Mouse (Mus musculus) right cerebral cortex, postnatal 36 days (tissue): ENCODE results near the gene Fggy.
A peak's percentile ranks its signal among the peaks of the same experiment; 100 is the strongest.

Experiments used
- DNase-seq, 2 experiments: peaks; one replicate each; pipeline ENCODE4 v3.0.0; 2022; ENCODE audit warnings: low spot score in 2 of 2, mixed read lengths in 1 of 2

Gene Fggy

GRCm38 (mm10) chr4:95664327-95664726, 107.0 kb downstream of the Fggy start:
- DNase-seq, result no peak

GRCm38 (mm10) chr4:95666284-95666889, 109.1 kb downstream of the Fggy start:
- no peak for DNase-seq

- peak in 1 of 2 experiments; percentile 47 for DNase-seq
These were observed 109.6 kb downstream of the Fggy start for GRCm38 (mm10) chr4:95666896-95667295.

GRCm38 (mm10) chr4:95667595-95667994, 110.3 kb downstream of the Fggy start:
- DNase-seq, result no peak

- no peak for DNase-seq
These were observed 111.2 kb downstream of the Fggy start for GRCm38 (mm10) chr4:95668543-95668942.

- DNase-seq, result no peak
These were observed 112.0 kb downstream of the Fggy start for GRCm38 (mm10) chr4:95669336-95669735.

GRCm38 (mm10) chr4:95670559-95670958, 113.3 kb downstream of the Fggy start:
- no peak for DNase-seq

- no peak for DNase-seq
These were observed 114.7 kb downstream of the Fggy start for GRCm38 (mm10) chr4:95672039-95672438.

GRCm38 (mm10) chr4:95676390-95676789, 119.1 kb downstream of the Fggy start:
- DNase-seq, result no peak

GRCm38 (mm10) chr4:95680756-95681449, 123.6 kb downstream of the Fggy start:
- DNase-seq, result no peak

GRCm38 (mm10) chr4:95684522-95685080, 127.3 kb downstream of the Fggy start:
- DNase-seq, result no peak

- no peak for DNase-seq
These were observed 129.5 kb downstream of the Fggy start for GRCm38 (mm10) chr4:95686775-95687174.

- no peak for DNase-seq
These were observed 130.0 kb downstream of the Fggy start for GRCm38 (mm10) chr4:95687350-95687749.

GRCm38 (mm10) chr4:95688159-95688558, 130.9 kb downstream of the Fggy start:
- DNase-seq, result no peak

- DNase-seq, result no peak
These were observed 143.1 kb downstream of the Fggy start for GRCm38 (mm10) chr4:95700366-95700765.

- DNase-seq, result no peak
These were observed 150.9 kb downstream of the Fggy start for GRCm38 (mm10) chr4:95707941-95708897.

- DNase-seq, result no peak
These were observed 152.4 kb downstream of the Fggy start for GRCm38 (mm10) chr4:95709750-95710149.

GRCm38 (mm10) chr4:95712802-95713201, 155.5 kb downstream of the Fggy start:
- DNase-seq, result no peak

- DNase-seq, result no peak
These were observed 156.0 kb downstream of the Fggy start for GRCm38 (mm10) chr4:95713271-95713670.

GRCm38 (mm10) chr4:95716137-95716536, 158.8 kb downstream of the Fggy start:
- no peak for DNase-seq

- DNase-seq, result no peak
These were observed 166.3 kb downstream of the Fggy start for GRCm38 (mm10) chr4:95723615-95724014.

- no peak for DNase-seq
These were observed 169.1 kb downstream of the Fggy start for GRCm38 (mm10) chr4:95726361-95726760.
